Mouse (Mus musculus) heart, embryonic 14.5 days (tissue): ENCODE data around the gene Adamtsl1. TPM values are rescaled to one million over a fixed set of nuclear protein-coding genes. Genes with fewer than 3 reads are reported as not detected.

Experiments used
- ATAC-seq: fragments of 200-750 bp; cut with Nextera tagmentation; 2 replicates; pipeline ENCODE4 v1.8.0; 2017; ENCODE audit warnings: low read depth, moderate TSS enrichment; ENCODE audit not compliant: insufficient number of reproducible peaks, insufficient read depth, low FRiP score
- H3K27ac ChIP-seq, 2 experiments: fragments of 200-500 bp in 1 of 2; fragments of 300-500 bp in 1 of 2; sonication (generic) in 1 of 2; replicated peaks in 1 of 2; 2 replicates each; pipeline ENCODE4 v1.5.1; 2012 to 2014; ENCODE audit warnings: low read depth in 2 of 2, low read length in 2 of 2, control low read depth in 1 of 2, mild to moderate bottlenecking in 1 of 2, mixed read lengths in 1 of 2; ENCODE audit not compliant: control insufficient read depth in 1 of 2, insufficient read depth in 1 of 2
- H3K27me3 ChIP-seq: fragments of 300-500 bp; sonication (generic); 2 replicates; pipeline ENCODE4 v1.6.1; 2014; ENCODE audit warnings: mild to moderate bottlenecking, low read length, control low read depth; ENCODE audit not compliant: control insufficient read depth, insufficient read depth
- H3K36me3 ChIP-seq: fragments of 300-500 bp; sonication (generic); 2 replicates; pipeline ENCODE4 v1.6.1; 2014; ENCODE audit warnings: mild to moderate bottlenecking, control low read depth, low read length, mixed read lengths; ENCODE audit not compliant: control insufficient read depth, insufficient read depth
- H3K4me1 ChIP-seq, 2 experiments: fragments of 200-500 bp in 1 of 2; fragments of 300-500 bp in 1 of 2; sonication (generic) in 1 of 2; 2 replicates each; pipeline ENCODE4 v1.6.1; 2012 to 2014; ENCODE audit warnings: low read length in 2 of 2, control low read depth in 1 of 2, mixed read lengths in 1 of 2; ENCODE audit not compliant: control insufficient read depth in 2 of 2, insufficient read depth in 2 of 2
- H3K4me2 ChIP-seq: fragments of 300-500 bp; sonication (generic); 2 replicates; pipeline ENCODE4 v1.6.1; 2014; ENCODE audit warnings: mild to moderate bottlenecking, low read length
- H3K4me3 ChIP-seq, 2 experiments: fragments of 200-500 bp in 1 of 2; fragments of 300-500 bp in 1 of 2; sonication (generic) in 1 of 2; 2 replicates each; pipeline ENCODE4 v1.5.1; 2012 to 2014; ENCODE audit warnings: low read length in 2 of 2, mild to moderate bottlenecking in 2 of 2, control low read depth in 1 of 2, low read depth in 1 of 2, moderate library complexity in 1 of 2; ENCODE audit not compliant: control insufficient read depth in 1 of 2, insufficient read depth in 1 of 2
- H3K9ac ChIP-seq: fragments of 300-500 bp; sonication (generic); 2 replicates; pipeline ENCODE4 v1.6.1; 2014; ENCODE audit warnings: mild to moderate bottlenecking, low read length
- H3K9me3 ChIP-seq: fragments of 300-500 bp; sonication (generic); 2 replicates; pipeline ENCODE4 v1.6.1; 2016; ENCODE audit warnings: low read length, control low read depth; ENCODE audit not compliant: control insufficient read depth
- WGBS: fragments of 180-500 bp; shearing (Covaris S2); extraction: QIAGEN DNeasy Blood & Tissue Kit; methylation state at CpG from one replicate; pipeline ENCODE4 v1.1.7; 2014; 5-methylcytosine and 5-hydroxymethylcytosine counted together
- polyA plus RNA-seq: library from polyadenylated mRNA; unstranded; fragments of >200 nt; fragmentation: Nextera tagmentation; extraction: Ambion mirVana; gene quantifications from 2 replicates; pipeline ENCODE4 v1.2.1, GENCODE M21; 2014

Adamtsl1 gene
- polyA plus RNA-seq, 1 experiment from 2014 or later: 16.2 TPM

DNA sequence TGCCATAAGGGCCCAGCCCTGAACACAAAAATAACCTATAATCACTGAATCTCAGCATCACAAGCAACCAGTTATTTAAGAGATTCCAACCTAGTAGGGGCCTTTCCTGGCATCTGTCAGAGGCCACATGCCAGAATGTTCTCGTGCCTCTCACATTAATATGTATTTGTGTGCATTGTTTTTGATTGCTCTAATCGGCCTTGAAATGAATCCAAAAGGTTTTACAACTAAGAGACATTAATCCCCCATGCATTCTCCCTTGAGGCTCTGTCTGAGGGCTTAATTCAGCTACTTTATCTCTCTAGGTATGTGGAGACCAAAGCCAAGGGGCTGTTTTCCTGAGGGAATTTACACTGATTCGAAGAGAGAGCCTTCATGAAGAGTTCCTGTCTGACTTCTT, 250.5 kb downstream of the Adamtsl1 start:
- H3K27ac ChIP-seq: no peak overlapping the region
- ATAC-seq: no peak
- 54% methylated on average over 3 of the region's 3 CpGs for WGBS
- H3K4me1 ChIP-seq: peaks cover 4 to 12% of the 10 kb centered on the region in 2 experiments
- H3K9ac ChIP-seq: no peak overlapping the region
- no peaks in the 10 kb centered on the region for H3K9me3 ChIP-seq
- H3K4me2 ChIP-seq: no peak overlapping the region
- no peaks in the 10 kb centered on the region for H3K36me3 ChIP-seq
- H3K27me3 ChIP-seq: no peaks in the 10 kb centered on the region
- H3K4me3 ChIP-seq: no peak overlapping the region

DNA sequence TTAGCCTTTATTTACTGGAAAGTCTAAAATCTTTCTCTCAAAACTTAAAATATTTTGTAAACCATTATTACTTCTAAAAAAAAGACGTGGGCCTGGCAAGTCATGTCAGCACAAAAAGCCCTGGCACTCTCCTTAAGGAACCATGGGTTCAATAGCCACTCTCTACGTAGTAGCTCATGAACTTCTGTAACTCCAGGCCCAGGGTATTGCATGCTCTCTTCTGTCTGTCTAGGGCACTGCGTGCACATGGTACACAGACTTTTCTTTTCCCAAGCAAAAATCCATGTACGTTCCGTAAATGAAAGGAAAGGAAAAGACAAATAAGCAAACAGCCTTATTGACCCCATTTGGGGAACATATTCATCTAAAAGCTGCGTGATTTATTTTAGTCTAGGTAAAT, 253.7 kb downstream of the Adamtsl1 start:
- Histone ChIP-seq H3K9ac (no peak overlapping the region), H3K4me3 (no peak overlapping the region), H3K27ac (no peak overlapping the region), H3K4me1 (peaks cover 4 to 12% of the 10 kb centered on the region in 2 experiments), H3K4me2 (no peak overlapping the region), H3K36me3 (no peaks in the 10 kb centered on the region), H3K27me3 (no peaks in the 10 kb centered on the region), H3K9me3 (no peaks in the 10 kb centered on the region)
- 85% methylated on average over 6 of the region's 6 CpGs for WGBS
- no peak for ATAC-seq

DNA sequence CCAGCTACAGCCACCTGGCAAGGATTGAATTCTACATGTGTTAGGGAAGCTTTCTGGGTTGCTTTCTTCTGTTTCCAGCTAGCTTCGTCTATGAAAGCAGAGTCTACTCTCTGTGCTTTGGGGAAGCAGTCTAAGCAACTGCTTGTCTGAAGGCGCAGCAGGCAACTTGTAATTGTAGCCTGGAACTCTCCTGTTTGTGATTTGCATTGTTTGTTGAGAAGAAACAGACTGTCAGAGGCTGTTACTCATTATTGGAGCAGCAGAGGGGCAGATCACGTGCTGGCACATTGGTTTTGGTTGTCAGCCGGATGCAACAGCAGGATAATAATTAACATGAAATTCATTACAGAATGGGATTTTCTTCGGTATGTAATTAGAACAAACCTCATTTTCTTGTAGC, 254.1 kb downstream of the Adamtsl1 start:
- Histone ChIP-seq H3K9ac (no peak overlapping the region), H3K4me1 (peaks cover 4 to 12% of the 10 kb centered on the region in 2 experiments), H3K27me3 (no peaks in the 10 kb centered on the region), H3K4me2 (no peak overlapping the region), H3K4me3 (no peak overlapping the region), H3K36me3 (no peaks in the 10 kb centered on the region), H3K9me3 (no peaks in the 10 kb centered on the region), H3K27ac (no peak overlapping the region)
- ATAC-seq: no peak
- WGBS: 72% methylated on average over 5 of the region's 5 CpGs

DNA sequence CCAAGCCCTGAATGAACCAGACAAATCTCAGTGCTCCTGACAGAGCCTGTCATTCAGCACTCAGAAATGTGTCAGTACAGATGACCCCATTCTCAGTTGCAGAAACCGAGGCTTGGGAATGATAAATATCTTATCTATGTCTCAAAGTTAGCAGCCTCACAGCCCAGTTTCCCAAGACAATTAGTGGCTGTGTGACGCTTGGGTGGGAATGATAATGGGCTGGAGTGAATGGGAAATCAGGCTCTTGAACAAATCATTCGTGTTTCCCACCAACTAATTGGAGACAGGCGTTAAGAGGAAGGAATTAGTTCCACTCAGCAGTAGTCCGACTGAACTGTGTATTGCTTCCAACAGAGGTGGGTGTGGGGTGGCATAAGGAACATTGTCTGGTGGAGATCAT, 268.5 kb downstream of the Adamtsl1 start:
- Histone ChIP-seq H3K9ac (no peak overlapping the region), H3K4me2 (no peak overlapping the region), H3K9me3 (no peaks in the 10 kb centered on the region), H3K4me3 (no peak overlapping the region), H3K4me1 (no peaks in the 10 kb centered on the region), H3K27me3 (no peaks in the 10 kb centered on the region), H3K36me3 (no peaks in the 10 kb centered on the region), H3K27ac (no peak overlapping the region)
- ATAC-seq: no peak
- 18% methylated on average over 5 of the region's 5 CpGs for WGBS

DNA sequence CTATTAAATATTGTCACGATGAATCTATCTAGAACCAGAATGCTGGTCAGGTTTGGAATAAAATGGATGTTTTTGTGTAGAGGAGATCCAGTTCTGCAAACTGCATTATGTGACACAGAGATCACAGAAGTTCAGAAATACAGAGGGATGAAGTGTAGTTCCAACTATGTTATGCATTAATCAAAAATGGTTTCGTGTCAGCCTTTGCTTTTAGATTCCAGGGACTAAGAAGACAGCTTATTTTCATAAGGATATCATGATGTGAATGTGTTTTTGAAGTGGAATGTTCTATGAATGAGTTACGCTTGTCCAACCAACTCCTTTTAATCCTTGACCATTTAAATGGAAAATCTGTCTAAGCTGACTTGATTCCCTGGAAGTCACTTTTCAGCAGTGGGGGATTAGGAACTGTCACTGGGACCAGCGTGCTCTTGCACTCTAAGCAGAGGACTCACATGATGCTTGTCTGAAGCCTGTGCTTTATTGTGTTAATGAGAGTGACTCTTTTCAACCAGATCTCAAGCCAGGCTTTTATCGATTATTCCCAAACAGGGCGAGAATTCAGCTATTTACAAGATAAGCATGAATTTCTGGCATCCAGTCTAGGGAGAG, 269.9 kb downstream of the Adamtsl1 start:
- H3K4me3 ChIP-seq: no peak overlapping the region
- no peaks in the 10 kb centered on the region for H3K27me3 ChIP-seq
- no peaks in the 10 kb centered on the region for H3K36me3 ChIP-seq
- no peaks in the 10 kb centered on the region for H3K9me3 ChIP-seq
- no peak for ATAC-seq
- H3K27ac ChIP-seq: no peak overlapping the region
- H3K4me2 ChIP-seq: no peak overlapping the region
- WGBS: 45% methylated on average over 6 of the region's 6 CpGs
- no peaks in the 10 kb centered on the region for H3K4me1 ChIP-seq
- H3K9ac ChIP-seq: no peak overlapping the region

DNA sequence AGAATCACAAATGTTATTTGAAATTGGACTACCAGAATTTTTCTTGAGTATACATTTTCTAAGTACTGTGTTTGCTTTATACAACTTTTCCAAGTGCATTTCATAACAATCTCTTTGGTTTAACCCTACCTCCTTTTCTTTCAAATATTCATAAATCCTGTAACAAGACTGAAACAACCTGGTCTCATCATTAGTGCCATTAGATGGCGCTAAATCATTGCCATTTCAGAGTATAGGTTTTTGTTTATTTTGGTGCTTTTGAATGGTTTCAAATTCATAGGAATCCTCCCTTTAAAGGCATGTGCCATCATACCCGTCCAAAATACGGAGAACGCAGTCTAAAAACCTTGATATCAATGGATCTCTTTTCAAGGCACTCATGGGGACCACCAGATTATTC, 270.5 kb downstream of the Adamtsl1 start:
- Histone ChIP-seq H3K9ac (no peak overlapping the region), H3K4me3 (no peak overlapping the region), H3K9me3 (no peaks in the 10 kb centered on the region), H3K36me3 (no peaks in the 10 kb centered on the region), H3K4me1 (no peaks in the 10 kb centered on the region), H3K4me2 (no peak overlapping the region), H3K27me3 (no peaks in the 10 kb centered on the region), H3K27ac (no peak overlapping the region)
- ATAC-seq: no peak
- WGBS: 58% methylated on average over 4 of the region's 4 CpGs

DNA sequence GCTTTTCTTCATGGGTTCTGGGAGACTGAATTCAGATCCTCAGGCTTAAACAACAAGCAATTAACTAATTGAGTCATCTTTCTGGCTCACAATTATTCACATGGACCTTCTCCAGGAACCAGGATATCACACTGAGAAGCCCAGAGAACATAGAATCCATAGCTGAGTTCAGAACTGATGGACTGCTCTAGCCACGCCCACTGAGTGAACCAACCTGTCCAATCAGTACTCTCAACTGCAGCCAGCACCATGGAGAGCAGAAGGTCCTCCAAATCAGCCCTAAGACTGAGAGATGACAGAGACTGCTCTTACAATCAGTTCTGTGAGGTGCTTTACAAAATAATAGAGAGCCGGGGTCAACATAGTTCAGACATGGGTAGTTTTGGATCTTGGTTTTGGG, 276.3 kb downstream of the Adamtsl1 start:
- H3K27me3 ChIP-seq: no peaks in the 10 kb centered on the region

DNA sequence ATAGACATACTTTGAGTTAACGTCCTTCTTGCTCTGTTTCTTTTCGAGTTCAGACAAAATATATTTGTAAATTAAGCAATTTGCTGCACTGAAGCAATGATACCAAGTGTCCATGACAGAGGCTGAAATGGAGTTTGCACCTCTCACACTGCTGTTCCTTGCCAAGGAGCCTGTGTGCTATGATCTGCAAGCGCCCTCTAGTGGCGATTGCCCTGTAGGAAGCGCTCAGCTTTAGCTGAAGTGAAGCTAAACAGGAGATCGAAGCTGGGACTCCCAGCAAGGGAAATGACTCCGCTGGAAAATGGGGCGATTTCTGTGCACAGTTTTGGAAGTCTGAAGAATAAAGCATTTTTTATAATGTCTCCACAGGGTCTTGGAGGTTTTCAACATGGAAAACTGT, 287.8 kb downstream of the Adamtsl1 start:
- H3K36me3 ChIP-seq: no peaks in the 10 kb centered on the region

More for the DNA sequence above, 276.3 kb downstream of the Adamtsl1 start:
- Histone ChIP-seq H3K9me3 (no peaks in the 10 kb centered on the region), H3K36me3 (no peaks in the 10 kb centered on the region), H3K4me3 (no peak overlapping the region), H3K9ac (no peak overlapping the region), H3K4me1 (no peaks in the 10 kb centered on the region), H3K4me2 (no peak overlapping the region), H3K27ac (no peak overlapping the region)
- WGBS: 36% methylated on average over 2 of the region's 2 CpGs
- ATAC-seq: no peak

More for the DNA sequence above, 287.8 kb downstream of the Adamtsl1 start:
- Histone ChIP-seq H3K27me3 (no peaks in the 10 kb centered on the region), H3K9me3 (no peaks in the 10 kb centered on the region), H3K4me2 (no peak overlapping the region), H3K4me3 (no peak overlapping the region), H3K9ac (no peak overlapping the region), H3K27ac (no peak overlapping the region), H3K4me1 (no peaks in the 10 kb centered on the region)
- 5% methylated on average over 8 of the region's 8 CpGs for WGBS
- ATAC-seq: no peak
